Mouse (Mus musculus): ENCODE data around the gene Oaz2.

Gene Oaz2

GRCm38 (mm10) chr9:65667701-65668100 lies at the start of gene Oaz2:
Gene Oaz2, plus strand, starts transcription at chr9:65668001.
- in situ Hi-C loops (cut with MboI, MseI), result loop anchor here (10.0 kb wide), 1 partner anchor 177 kb away; no protein-coding TSS in a partner anchor

DNA sequence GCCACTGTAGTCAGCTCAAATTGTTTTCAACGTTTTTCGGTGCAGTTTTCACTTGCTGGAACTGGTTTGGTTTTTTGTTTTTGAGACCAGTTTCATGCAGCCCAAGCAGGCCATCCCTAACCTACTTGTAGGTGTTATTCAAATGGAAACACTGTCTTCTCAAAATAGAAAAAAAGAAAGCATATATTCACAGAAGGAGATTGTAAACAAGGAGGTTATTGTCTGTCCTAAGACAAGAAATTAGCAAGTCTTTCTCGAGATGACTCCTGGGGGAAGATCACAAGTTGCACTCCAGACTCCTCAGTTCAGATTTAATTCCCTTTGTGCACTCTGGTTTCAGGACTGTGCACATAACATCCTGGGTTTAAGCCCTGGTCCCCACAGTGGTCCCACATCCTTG lies 48.5 kb upstream of the Oaz2 start:
- in situ Hi-C loops (cut with MboI, MseI), result no loop called here

GRCm38 (mm10) chr9:65621196-65621595 lies 46.6 kb upstream of the Oaz2 start:
- in situ Hi-C loops (cut with MboI, MseI), result no loop called here

GRCm38 (mm10) chr9:65621666-65622065 lies 46.1 kb upstream of the Oaz2 start:
- in situ Hi-C loops (cut with MboI, MseI), result no loop called here

DNA sequence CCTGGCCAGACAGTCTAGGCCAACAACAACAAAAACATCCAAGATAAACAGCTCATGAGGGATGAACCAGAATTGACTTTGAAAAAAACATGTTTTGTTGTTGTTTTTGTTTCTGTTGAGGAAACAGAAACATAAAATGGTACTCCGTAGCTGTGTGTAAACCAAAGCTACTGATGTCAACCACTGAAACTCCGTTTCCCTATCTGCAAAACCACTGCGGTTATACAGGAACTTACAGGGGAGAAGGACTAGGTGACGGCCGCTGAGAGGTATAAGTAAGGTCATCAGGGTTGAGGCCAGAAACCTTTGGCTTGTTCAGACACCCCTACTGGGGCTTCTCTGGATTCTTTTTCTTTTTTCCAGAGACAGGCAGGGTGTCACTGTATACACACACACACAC lies 45.0 kb upstream of the Oaz2 start:
- in situ Hi-C loops (cut with MboI, MseI), result no loop called here

DNA sequence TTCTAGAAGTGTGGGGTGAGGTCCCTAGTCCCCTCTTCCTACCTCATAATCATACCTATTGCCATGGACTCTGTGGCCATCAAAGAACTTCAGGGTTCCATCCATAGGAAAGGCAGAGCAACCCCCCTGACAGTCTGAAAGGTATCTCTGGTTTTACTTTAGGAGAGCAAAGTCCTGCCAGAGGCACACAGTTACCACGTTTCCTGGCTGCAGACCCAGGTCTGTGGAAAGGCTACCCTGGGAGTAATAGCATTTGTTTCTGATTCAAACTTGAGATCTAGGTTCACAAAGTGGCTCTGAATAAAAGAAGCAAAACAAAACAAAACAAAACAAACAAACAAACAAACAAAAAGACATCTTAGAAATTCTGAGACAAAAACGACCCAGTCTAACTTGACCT lies 43.5 kb upstream of the Oaz2 start:
- in situ Hi-C loops (cut with MboI, MseI), result no loop called here

DNA sequence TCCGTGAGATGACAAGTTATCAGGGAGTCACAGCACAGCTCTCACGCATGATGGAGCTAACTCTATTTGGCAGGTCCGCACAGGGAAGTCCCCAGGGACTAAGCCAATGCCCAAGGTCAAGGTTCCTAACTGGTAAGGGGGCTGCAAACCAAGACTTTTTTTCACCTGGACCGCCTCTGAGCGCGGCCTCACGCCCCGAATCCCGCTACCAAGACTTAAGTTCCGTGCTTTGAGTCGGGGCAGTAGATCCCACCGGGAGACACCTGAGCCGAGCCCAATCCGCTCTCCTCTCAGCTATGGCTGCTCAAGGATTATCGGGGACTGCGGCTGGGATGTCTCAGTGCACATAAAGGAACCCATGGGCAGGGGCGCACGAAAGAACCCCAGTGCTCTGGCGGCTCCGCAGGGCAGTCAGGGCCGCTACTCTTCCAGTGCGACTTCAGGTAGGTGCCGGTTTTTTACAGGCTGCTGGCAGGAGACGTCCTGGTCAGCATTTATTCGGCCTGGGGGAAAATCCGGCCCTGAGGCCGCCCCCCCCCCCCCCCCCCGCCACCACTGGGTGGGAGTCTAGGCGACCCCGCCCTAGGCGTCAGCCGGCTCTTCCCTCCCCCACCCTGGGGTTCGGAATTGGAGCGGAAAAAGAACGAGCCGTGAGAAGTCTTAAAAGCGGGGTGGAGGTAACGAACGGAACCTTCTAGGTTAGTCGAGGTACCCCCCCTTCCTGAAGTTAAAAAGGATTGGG lies 38.6 kb upstream of the Oaz2 start, which contains the start of gene Rbpms2:
Rbpms2 (plus strand) TSS at position 624 of the 742 bp plus-strand sequence.
- in situ Hi-C loops (cut with MboI, MseI), result loop anchor here (25.0 kb wide), 1 partner anchor 758 kb away; no protein-coding TSS in a partner anchor

DNA sequence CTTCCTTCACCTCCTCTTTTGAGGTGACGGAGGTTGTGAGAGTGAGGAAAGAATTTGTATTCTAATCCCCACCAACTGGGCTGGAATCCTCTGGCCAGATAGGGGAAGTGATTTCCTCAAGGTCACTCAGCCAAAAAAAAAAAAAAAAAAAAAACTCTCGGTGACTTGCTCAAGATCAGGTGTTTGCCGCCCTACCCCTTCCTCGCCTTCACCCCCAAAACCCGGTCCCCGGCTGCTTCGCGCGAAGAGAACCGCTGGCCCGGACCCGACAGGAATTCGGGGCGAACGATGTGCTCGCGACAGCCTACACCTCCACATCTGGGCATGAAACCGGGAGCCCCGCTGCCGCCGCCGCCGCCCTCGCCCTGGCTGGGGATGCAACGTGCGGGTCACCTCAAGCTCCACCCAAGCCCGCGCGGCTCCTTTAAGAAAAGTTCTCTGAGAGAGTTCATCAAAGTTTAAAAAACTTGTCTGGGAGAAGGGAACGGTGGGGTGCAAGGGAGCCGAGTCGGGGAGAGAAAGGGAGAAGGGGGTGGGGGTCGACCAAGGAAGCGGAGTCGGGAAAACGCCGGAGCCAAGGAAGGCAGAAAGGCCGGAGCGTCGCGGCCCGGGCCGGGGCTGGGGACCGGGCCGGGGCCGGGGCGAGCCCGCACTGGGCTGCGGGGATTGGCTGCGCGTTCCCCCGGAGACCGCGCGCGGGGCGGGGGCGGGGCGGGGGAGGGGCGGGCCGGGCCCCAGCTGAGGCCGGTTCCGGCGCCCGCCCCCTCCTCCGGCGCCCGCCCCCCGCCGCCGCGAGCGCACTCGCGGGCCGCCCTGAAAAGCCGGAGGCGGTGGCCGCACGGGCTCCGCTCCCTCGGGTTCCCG lies 37.8 kb upstream of the Oaz2 start:
- in situ Hi-C loops (cut with MboI, MseI), result loop anchor here (25.0 kb wide), 1 partner anchor 757 kb away; no protein-coding TSS in a partner anchor

DNA sequence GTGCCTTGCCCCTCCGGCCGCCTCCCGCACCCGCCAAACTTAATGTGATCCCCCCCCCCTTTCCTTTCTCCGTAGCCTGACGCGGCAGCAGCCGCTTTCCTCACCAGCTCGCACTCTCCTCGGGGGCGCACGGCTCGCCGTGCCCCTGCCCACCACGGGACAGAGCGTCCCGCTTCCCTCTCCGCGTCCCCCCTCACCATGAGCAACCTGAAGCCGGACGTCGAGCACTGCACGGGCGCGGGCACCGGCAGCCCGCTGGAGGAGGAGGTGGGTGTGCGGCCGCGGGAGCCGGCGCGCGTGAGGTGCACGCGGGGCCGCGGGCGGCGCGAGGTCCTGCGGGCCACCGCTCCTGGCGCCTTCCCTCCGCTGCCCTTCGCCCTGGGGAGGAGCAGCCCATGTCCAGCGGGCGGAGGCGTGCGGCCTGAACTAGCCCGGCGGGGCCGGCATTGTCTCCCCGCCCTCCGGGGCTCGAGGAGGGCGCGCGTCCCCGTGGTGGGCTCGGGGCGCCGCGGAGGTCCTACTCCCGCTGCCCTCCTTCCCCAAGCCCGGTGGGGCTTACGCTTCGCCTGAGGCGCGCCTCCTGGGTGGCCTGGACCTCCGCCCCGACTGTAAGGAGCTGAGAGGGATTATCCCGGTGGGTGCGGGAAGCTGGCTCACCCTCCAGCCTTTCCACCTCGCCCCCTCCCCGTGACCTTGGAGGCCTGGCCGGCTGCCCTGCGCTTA lies 37.0 kb upstream of the Oaz2 start:
- in situ Hi-C loops (cut with MboI, MseI), result loop anchor here (25.0 kb wide), 1 partner anchor 757 kb away; no protein-coding TSS in a partner anchor

GRCm38 (mm10) chr9:65631354-65632021 lies 36.3 kb upstream of the Oaz2 start:
- in situ Hi-C loops (cut with MboI, MseI), result loop anchor here (25.0 kb wide), 1 partner anchor 756 kb away; no protein-coding TSS in a partner anchor

DNA sequence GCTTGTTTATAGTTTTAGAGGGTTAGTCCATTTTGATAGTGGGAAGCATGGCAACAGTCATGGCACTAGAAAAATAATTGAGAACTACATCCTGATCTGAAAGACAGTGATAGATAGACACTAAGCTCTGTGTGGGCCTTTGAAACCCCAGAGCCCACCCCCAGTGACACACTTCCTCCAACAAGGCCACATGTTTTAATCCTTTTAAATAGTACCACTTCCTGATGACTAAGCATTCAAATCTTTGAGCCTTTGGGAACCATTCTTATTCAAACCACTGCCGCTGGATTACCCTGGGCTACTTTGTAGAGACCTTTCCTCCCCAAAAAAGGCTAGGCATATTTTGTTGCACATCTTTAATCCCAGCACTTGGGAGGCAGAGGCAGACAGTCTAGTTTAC lies 32.0 kb upstream of the Oaz2 start:
- in situ Hi-C loops (cut with MboI, MseI), result loop anchor here (25.0 kb wide), 1 partner anchor 752 kb away; no protein-coding TSS in a partner anchor

- in situ Hi-C loops (cut with MboI, MseI), result loop anchor here (25.0 kb wide), 1 partner anchor 750 kb away; no protein-coding TSS in a partner anchor
These were observed 30.9 kb upstream of the Oaz2 start for GRCm38 (mm10) chr9:65636926-65637325.

DNA sequence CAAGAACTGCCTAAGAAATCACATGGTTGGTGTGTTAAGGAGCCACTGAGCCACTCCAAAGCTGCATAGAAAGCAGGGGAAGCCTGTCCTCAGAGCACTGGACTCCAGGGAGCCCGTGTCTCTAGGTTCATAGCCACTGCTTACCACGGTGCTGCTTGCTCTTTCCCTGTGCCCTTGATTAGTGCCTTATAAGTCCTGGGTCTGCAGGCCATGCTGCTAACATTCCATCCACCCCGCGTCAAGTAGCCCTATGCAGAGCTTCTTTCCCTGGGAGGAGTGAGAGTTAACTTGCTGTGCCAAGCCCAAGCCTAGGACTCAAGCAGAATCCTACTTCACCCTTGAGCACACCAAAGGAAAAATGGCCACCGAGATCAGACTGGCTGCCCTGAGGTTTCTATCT lies 28.7 kb upstream of the Oaz2 start:
- in situ Hi-C loops (cut with MboI, MseI), result loop anchor here (25.0 kb wide), 1 partner anchor 748 kb away; no protein-coding TSS in a partner anchor

DNA sequence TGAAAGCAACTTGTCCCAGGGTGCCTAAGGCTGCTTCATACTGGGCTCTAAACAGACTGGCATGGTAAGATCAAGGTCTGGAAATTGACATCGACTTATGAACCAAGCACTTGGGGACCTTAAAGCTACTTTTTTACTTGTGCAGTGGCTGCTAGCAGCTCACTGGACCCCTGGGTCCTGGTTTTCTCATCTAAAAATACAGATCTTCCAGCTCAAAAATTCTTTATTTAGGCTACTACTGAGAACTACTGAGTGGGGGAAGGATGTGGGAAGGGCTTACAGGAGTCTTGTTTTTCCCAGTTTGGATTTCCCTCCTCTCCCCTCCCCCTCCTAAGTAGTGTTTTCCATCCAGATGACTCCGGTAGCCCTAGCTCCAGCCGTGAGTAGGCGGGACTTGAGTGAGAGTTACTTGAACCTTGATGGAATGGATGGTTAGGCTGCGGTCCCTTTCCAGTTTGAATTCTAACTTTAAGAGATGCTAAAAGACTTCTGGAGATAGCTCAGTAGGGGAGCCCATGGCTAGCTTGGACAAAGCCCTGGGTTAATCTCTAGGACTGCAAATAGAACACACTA lies 26.9 kb upstream of the Oaz2 start:
- in situ Hi-C loops (cut with MboI, MseI), result loop anchor here (25.0 kb wide), 1 partner anchor 746 kb away; no protein-coding TSS in a partner anchor

- in situ Hi-C loops (cut with MboI, MseI), result loop anchor here (25.0 kb wide), 1 partner anchor 746 kb away; no protein-coding TSS in a partner anchor
These were observed 26.3 kb upstream of the Oaz2 start for GRCm38 (mm10) chr9:65641446-65642052.

DNA sequence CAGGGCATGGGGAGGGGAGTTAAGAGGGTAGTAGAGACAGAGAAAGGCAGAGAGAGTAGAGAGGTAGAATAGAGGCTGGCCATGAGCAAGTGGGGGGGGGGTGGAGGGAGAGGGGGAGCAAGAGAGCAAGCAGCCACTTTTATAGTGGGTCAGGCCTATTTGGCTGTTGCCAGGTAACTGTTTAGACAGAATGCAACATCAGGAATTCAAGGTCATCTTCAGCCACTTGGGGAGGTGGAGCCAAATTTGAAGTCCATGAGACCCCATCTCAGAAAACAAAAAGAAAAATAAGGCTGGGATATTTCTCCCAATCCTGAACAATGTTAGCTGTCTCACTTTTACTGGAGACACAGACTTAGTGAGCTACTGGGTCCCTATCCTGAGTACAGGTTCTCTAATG lies 25.3 kb upstream of the Oaz2 start:
- in situ Hi-C loops (cut with MboI, MseI), result loop anchor here (25.0 kb wide), 1 partner anchor 745 kb away; no protein-coding TSS in a partner anchor

- in situ Hi-C loops (cut with MboI, MseI), result loop anchor here (25.0 kb wide), 1 partner anchor 742 kb away; no protein-coding TSS in a partner anchor
These were observed 22.8 kb upstream of the Oaz2 start for GRCm38 (mm10) chr9:65644960-65645359.

GRCm38 (mm10) chr9:65645984-65646383 lies 21.8 kb upstream of the Oaz2 start:
- in situ Hi-C loops (cut with MboI, MseI), result loop anchor here (25.0 kb wide), 1 partner anchor 741 kb away; no protein-coding TSS in a partner anchor

GRCm38 (mm10) chr9:65646782-65647181 lies 21.0 kb upstream of the Oaz2 start:
- in situ Hi-C loops (cut with MboI, MseI), result loop anchor here (25.0 kb wide), 1 partner anchor 741 kb away; no protein-coding TSS in a partner anchor

DNA sequence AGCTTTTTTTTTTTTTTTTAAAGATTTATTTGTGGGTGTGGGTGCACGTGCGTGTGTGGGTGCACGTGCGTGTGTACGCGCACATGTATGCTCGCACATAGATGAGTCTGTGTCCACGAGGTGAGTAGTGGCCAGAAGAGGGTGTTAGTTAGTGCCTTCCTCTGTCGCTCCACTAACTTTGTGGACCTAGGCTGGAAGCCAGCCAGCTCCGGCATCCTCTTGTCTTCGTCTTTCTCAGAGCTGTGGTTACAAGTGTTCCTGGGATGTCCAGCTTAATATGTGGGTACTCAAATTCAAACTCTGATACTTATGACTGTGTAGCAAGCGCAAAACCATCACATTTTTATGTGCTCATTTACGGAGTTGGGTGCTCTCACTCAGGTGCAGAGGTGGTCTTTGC lies 19.1 kb upstream of the Oaz2 start:
- in situ Hi-C loops (cut with MboI, MseI), result loop anchor here (25.0 kb wide), 1 partner anchor 739 kb away; no protein-coding TSS in a partner anchor

Measured in T-helper 2 cell (primary cell).